17 mouse cellular contexts compared by ENCODE assay signal in genomic region chr14:92615605-92616004, GRCm38 (mm10).
"Had no signal": no experiment of that assay in that cellular context is flagged by ENCODE, and none has a peak within 500 bp of the region (broad histone marks: within the 10 kb centered on the region; RNA-seq: fewer than 3 reads in every experiment).

No protein-coding gene starts in this region.

- H3K36me3 ChIP-seq: lung, embryonic 15.5 days; midbrain, embryonic 13.5 days; midbrain, embryonic 15.5 days; neural tube, embryonic 12.5 days; stomach, embryonic 15.5 days had no signal

- H3K4me3 ChIP-seq: lung, embryonic 15.5 days; megakaryocyte, embryonic 14.5 days; midbrain, embryonic 13.5 days; midbrain, embryonic 15.5 days; neural tube, embryonic 12.5 days; stomach, embryonic 15.5 days had no signal

- ATAC-seq: liver, postnatal 0 days; lung, postnatal 0 days; midbrain, embryonic 13.5 days; midbrain, embryonic 15.5 days had no signal

- H3K27me3 ChIP-seq: lung, embryonic 15.5 days; megakaryocyte, embryonic 14.5 days; midbrain, embryonic 13.5 days; midbrain, embryonic 15.5 days; neural tube, embryonic 12.5 days; stomach, embryonic 15.5 days had no signal

- DNase-seq: liver, postnatal 0 days; lung, adult 2 months; lung, postnatal 14 days; lung, postnatal 36 days; right cerebral cortex, postnatal 25 days; thymus, adult 18-20 months; thymus, postnatal 14 days; thymus, postnatal 36 days had no signal

- H3K4me1 ChIP-seq: lung, embryonic 15.5 days; midbrain, embryonic 13.5 days; midbrain, embryonic 15.5 days; neural tube, embryonic 12.5 days; stomach, embryonic 15.5 days had no signal

- H3K9ac ChIP-seq: liver, postnatal 0 days; lung, embryonic 15.5 days; midbrain, embryonic 13.5 days; midbrain, embryonic 15.5 days; neural tube, embryonic 12.5 days; stomach, embryonic 15.5 days had no signal

- H3K27ac ChIP-seq: lung, embryonic 15.5 days; macrophage; midbrain, embryonic 13.5 days; midbrain, embryonic 15.5 days; neural tube, embryonic 12.5 days; stomach, embryonic 15.5 days; stomach, postnatal 0 days had no signal
